Mouse (Mus musculus): ENCODE measurements at regions not wholly inside any gene's neighbourhood (a gene's known extent, or its start where the extent isn't known, plus 50 kb on each side); places are given as distances from the start of the nearest gene placed in this dataset.

GRCm38 (mm10) chr2:50668789-50669188 lies 372.2 kb upstream of the Mmadhc start:
- Histone ChIP-seq H3K4me3 (ENCODE audit: low read depth, low read length) (no peak overlapping the region), H3K4me1 (ENCODE audit: control insufficient read depth, insufficient read depth, low read length) (no peaks in the 10 kb centered on the region), H3K9ac (replicated peaks; ENCODE audit: low read depth, low read length) (no peak overlapping the region), H3K4me2 (replicated peaks; ENCODE audit: low read depth, low read length) (no peak overlapping the region), H3K9me3 (ENCODE audit: control insufficient read depth, low read depth, low read length) (no peaks in the 10 kb centered on the region), H3K36me3 (ENCODE audit: control insufficient read depth, insufficient read depth, low read length) (no peaks in the 10 kb centered on the region), H3K27me3 (ENCODE audit: control insufficient read depth, insufficient read depth, low read length) (no peaks in the 10 kb centered on the region), H3K27ac (ENCODE audit: low read length) (no peak overlapping the region)
- WGBS = 50% methylated on average over 1 of the region's 1 CpGs
- no peak for ATAC-seq (ENCODE audit: insufficient number of reproducible peaks, insufficient read depth, low FRiP score, low read depth)

DNA sequence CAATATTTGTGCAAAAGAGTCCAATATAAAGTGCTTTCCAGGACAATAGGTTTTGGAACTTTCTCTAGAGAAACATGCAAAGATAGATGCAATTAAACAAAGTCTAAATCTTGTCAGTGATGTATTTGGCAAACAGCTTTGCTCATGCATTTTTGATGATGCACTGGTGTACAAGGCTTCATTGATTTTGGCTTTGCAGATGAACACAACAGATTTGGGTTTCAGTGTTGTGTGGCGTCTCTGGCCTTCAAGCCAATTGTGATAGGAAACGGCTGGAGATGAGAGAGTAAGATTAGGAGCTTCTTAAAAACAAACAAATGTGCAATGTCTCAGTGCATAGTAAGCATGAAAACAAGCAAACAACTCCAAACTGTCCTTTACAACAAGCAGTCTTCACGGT lies 370.6 kb upstream of the Mmadhc start:
- no peak overlapping the region for H3K27ac ChIP-seq (ENCODE audit: low read length)
- no peaks in the 10 kb centered on the region for H3K4me1 ChIP-seq (ENCODE audit: control insufficient read depth, insufficient read depth, low read length)
- H3K9ac ChIP-seq (replicated peaks; ENCODE audit: low read depth, low read length) = no peak overlapping the region
- no peaks in the 10 kb centered on the region for H3K9me3 ChIP-seq (ENCODE audit: control insufficient read depth, low read depth, low read length)
- H3K4me3 ChIP-seq (ENCODE audit: low read depth, low read length) = no peak overlapping the region
- ATAC-seq (ENCODE audit: insufficient number of reproducible peaks, insufficient read depth, low FRiP score, low read depth) = no peak
- H3K36me3 ChIP-seq (ENCODE audit: control insufficient read depth, insufficient read depth, low read length) = no peaks in the 10 kb centered on the region
- no peak overlapping the region for H3K4me2 ChIP-seq (replicated peaks; ENCODE audit: low read depth, low read length)
- H3K27me3 ChIP-seq (ENCODE audit: control insufficient read depth, insufficient read depth, low read length) = no peaks in the 10 kb centered on the region
- WGBS = 60% methylated on average over 3 of the region's 3 CpGs

DNA sequence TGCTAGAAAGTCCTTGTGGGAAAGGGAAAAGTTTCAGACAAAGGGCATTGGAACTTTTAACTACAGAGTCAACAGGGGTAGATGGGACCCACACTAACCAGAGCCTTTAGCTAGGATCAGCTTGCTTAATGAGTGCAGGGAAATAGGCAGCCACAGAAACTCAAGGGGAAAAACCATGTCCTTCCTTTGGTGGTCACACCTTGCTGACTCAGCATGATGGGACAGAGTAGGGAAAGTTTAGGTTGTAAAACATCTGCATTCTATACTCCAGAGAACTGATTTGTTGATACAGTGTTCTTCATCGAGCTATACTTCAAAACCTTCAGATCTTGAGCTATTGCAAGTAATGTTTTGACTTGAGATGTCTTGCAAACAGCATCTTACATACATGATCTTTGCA lies 365.9 kb upstream of the Mmadhc start:
- WGBS = 85% methylated on average over 1 of the region's 1 CpGs
- Histone ChIP-seq H3K9ac (replicated peaks; ENCODE audit: low read depth, low read length) (no peak overlapping the region), H3K4me1 (ENCODE audit: control insufficient read depth, insufficient read depth, low read length) (no peaks in the 10 kb centered on the region), H3K27ac (ENCODE audit: low read length) (no peak overlapping the region), H3K27me3 (ENCODE audit: control insufficient read depth, insufficient read depth, low read length) (no peaks in the 10 kb centered on the region), H3K4me2 (replicated peaks; ENCODE audit: low read depth, low read length) (no peak overlapping the region), H3K9me3 (ENCODE audit: control insufficient read depth, low read depth, low read length) (no peaks in the 10 kb centered on the region), H3K36me3 (ENCODE audit: control insufficient read depth, insufficient read depth, low read length) (no peaks in the 10 kb centered on the region), H3K4me3 (ENCODE audit: low read depth, low read length) (no peak overlapping the region)
- ATAC-seq (ENCODE audit: insufficient number of reproducible peaks, insufficient read depth, low FRiP score, low read depth) = no peak

DNA sequence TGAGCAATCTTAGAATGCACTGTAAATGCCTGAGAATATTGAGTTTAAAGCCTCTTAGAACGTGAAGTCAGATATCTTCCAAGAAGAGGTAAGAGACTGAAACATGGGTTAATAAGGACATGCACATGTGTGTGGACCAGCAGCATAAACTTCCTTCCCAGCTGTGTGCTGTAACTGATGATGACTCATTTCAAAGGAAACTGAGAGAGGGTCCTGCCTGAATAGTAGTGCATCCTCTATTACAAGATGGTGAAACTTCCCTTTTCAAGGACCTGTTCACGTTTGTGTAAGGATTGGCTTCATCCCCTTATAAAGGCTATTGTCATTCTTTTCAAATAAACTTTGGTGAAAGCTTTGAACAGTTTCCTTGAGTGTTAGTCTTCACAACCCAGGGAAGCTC lies 363.4 kb upstream of the Mmadhc start:
- Histone ChIP-seq H3K27ac (ENCODE audit: low read length) (no peak overlapping the region), H3K9me3 (ENCODE audit: control insufficient read depth, low read depth, low read length) (no peaks in the 10 kb centered on the region), H3K4me2 (replicated peaks; ENCODE audit: low read depth, low read length) (no peak overlapping the region), H3K27me3 (ENCODE audit: control insufficient read depth, insufficient read depth, low read length) (no peaks in the 10 kb centered on the region), H3K36me3 (ENCODE audit: control insufficient read depth, insufficient read depth, low read length) (no peaks in the 10 kb centered on the region), H3K4me3 (ENCODE audit: low read depth, low read length) (no peak overlapping the region), H3K4me1 (ENCODE audit: control insufficient read depth, insufficient read depth, low read length) (no peaks in the 10 kb centered on the region), H3K9ac (replicated peaks; ENCODE audit: low read depth, low read length) (no peak overlapping the region)
- ATAC-seq (ENCODE audit: insufficient number of reproducible peaks, insufficient read depth, low FRiP score, low read depth) = no peak
- WGBS = 68% methylated on average over 2 of the region's 2 CpGs

GRCm38 (mm10) chr2:50657826-50658225 lies 361.2 kb upstream of the Mmadhc start:
- Histone ChIP-seq H3K27ac (ENCODE audit: low read length) (no peak overlapping the region), H3K4me2 (replicated peaks; ENCODE audit: low read depth, low read length) (no peak overlapping the region), H3K27me3 (ENCODE audit: control insufficient read depth, insufficient read depth, low read length) (no peaks in the 10 kb centered on the region), H3K4me3 (ENCODE audit: low read depth, low read length) (no peak overlapping the region), H3K9ac (replicated peaks; ENCODE audit: low read depth, low read length) (no peak overlapping the region), H3K9me3 (ENCODE audit: control insufficient read depth, low read depth, low read length) (no peaks in the 10 kb centered on the region), H3K36me3 (ENCODE audit: control insufficient read depth, insufficient read depth, low read length) (no peaks in the 10 kb centered on the region), H3K4me1 (ENCODE audit: control insufficient read depth, insufficient read depth, low read length) (no peaks in the 10 kb centered on the region)
- WGBS = 61% methylated on average over 7 of the region's 7 CpGs
- no peak for ATAC-seq (ENCODE audit: insufficient number of reproducible peaks, insufficient read depth, low FRiP score, low read depth)

DNA sequence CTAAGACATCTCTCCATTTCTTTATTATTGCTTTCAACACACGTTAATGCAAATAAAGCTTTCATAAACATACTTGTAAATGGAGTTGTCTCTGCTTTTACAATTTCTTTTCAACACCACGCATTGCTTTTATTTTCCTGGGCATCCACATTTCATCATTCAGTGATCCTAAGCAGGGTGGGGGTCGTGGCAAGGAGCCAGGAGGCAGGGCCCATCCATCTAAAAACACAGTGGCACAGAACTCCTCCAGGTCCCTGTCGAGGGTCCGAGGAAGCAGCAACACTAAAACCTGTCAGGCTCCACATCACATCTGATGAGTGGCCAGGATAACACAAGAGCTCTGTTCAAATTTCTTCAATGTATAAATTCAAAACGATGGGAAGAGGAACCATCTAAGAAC lies 359.8 kb upstream of the Mmadhc start:
- 69% methylated on average over 6 of the region's 6 CpGs for WGBS
- no peak overlapping the region for H3K4me2 ChIP-seq (replicated peaks; ENCODE audit: low read depth, low read length)

GRCm38 (mm10) chr2:50654953-50655324 lies 358.3 kb upstream of the Mmadhc start:
- no peak overlapping the region for H3K4me2 ChIP-seq (replicated peaks; ENCODE audit: low read depth, low read length)
- WGBS = 83% methylated on average over 7 of the region's 7 CpGs
- H3K27ac ChIP-seq (ENCODE audit: low read length) = no peak overlapping the region
- no peak overlapping the region for H3K9ac ChIP-seq (replicated peaks; ENCODE audit: low read depth, low read length)
- no peaks in the 10 kb centered on the region for H3K36me3 ChIP-seq (ENCODE audit: control insufficient read depth, insufficient read depth, low read length)
- no peak for ATAC-seq (ENCODE audit: insufficient number of reproducible peaks, insufficient read depth, low FRiP score, low read depth)
- no peaks in the 10 kb centered on the region for H3K9me3 ChIP-seq (ENCODE audit: control insufficient read depth, low read depth, low read length)
- no peaks in the 10 kb centered on the region for H3K27me3 ChIP-seq (ENCODE audit: control insufficient read depth, insufficient read depth, low read length)
- H3K4me3 ChIP-seq (ENCODE audit: low read depth, low read length) = no peak overlapping the region
- H3K4me1 ChIP-seq (ENCODE audit: control insufficient read depth, insufficient read depth, low read length) = no peaks in the 10 kb centered on the region

More for the DNA sequence above, 359.8 kb upstream of the Mmadhc start:
- Histone ChIP-seq H3K27me3 (ENCODE audit: control insufficient read depth, insufficient read depth, low read length) (no peaks in the 10 kb centered on the region), H3K36me3 (ENCODE audit: control insufficient read depth, insufficient read depth, low read length) (no peaks in the 10 kb centered on the region), H3K4me3 (ENCODE audit: low read depth, low read length) (no peak overlapping the region), H3K9ac (replicated peaks; ENCODE audit: low read depth, low read length) (no peak overlapping the region), H3K4me1 (ENCODE audit: control insufficient read depth, insufficient read depth, low read length) (no peaks in the 10 kb centered on the region), H3K9me3 (ENCODE audit: control insufficient read depth, low read depth, low read length) (no peaks in the 10 kb centered on the region), H3K27ac (ENCODE audit: low read length) (no peak overlapping the region)
- no peak for ATAC-seq (ENCODE audit: insufficient number of reproducible peaks, insufficient read depth, low FRiP score, low read depth)

DNA sequence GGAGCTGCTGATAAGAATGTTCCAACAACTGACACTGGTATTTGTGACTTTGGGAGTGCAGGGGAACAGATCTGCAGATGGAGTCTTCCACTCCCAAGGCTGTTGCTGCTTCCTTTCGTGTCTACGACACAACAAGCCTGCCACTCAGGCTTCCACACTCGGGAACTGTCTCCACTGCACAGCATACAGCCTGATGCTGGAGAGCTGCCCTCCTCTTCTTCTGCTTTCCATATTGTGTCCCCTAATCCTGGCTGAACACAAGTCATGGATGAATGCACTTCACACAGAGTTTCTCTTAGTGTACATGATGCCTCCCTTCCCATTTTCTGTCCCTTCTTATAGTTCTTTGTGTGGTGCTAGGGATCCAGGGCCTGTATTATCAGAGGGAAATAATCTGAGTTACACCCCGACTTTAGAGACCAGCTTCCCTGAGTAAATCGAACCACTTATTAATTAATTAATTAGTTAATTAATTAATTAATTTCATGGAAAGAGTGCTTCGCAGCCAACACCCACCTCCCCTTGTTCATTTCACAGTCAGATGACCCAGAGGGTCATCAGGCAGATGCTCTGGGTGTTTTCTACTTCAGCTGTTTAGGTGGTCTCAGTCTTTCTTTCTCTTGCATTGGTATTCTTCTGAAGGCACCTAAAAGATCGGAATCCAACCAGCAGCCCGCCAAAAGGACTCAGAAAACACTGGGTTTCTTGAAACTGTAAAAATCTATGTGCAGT lies 357.8 kb upstream of the Mmadhc start:
- H3K4me2 ChIP-seq (replicated peaks; ENCODE audit: low read depth, low read length) = no peak overlapping the region
- no peak overlapping the region for H3K27ac ChIP-seq (ENCODE audit: low read length)
- no peak overlapping the region for H3K9ac ChIP-seq (replicated peaks; ENCODE audit: low read depth, low read length)
- H3K27me3 ChIP-seq (ENCODE audit: control insufficient read depth, insufficient read depth, low read length) = no peaks in the 10 kb centered on the region
- no peak overlapping the region for H3K4me3 ChIP-seq (ENCODE audit: low read depth, low read length)
- WGBS = 84% methylated on average over 8 of the region's 8 CpGs
- no peaks in the 10 kb centered on the region for H3K36me3 ChIP-seq (ENCODE audit: control insufficient read depth, insufficient read depth, low read length)
- no peaks in the 10 kb centered on the region for H3K4me1 ChIP-seq (ENCODE audit: control insufficient read depth, insufficient read depth, low read length)
- no peak for ATAC-seq (ENCODE audit: insufficient number of reproducible peaks, insufficient read depth, low FRiP score, low read depth)
- H3K9me3 ChIP-seq (ENCODE audit: control insufficient read depth, low read depth, low read length) = no peaks in the 10 kb centered on the region

DNA sequence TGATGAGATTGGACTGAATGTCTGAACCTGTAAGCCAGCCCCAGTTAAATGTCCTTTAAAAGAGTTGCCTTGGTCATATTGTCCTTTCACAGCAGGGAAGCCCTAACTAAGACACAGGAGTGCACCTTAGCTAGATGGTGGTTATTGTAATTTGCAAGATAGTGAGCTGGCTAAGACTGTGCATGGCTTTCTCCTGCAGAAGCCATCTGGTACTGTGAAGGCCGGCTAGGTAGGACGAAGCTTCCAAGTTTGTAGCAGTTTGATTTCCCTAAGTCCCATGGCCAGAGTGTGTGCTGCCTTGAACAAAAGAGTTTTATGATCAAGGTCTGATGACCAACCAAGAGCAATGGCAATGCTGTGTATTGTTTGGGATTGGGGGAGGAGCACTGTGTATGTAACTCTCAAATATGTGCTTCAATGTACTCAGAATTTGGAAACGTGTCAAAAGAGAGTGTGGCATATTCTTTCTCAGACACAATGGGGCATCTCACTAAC lies 356.6 kb upstream of the Mmadhc start:
- Histone ChIP-seq H3K9ac (replicated peaks; ENCODE audit: low read depth, low read length) (no peak overlapping the region), H3K4me1 (ENCODE audit: control insufficient read depth, insufficient read depth, low read length) (no peaks in the 10 kb centered on the region), H3K36me3 (ENCODE audit: control insufficient read depth, insufficient read depth, low read length) (no peaks in the 10 kb centered on the region), H3K27ac (ENCODE audit: low read length) (no peak overlapping the region), H3K4me3 (ENCODE audit: low read depth, low read length) (no peak overlapping the region), H3K9me3 (ENCODE audit: control insufficient read depth, low read depth, low read length) (no peaks in the 10 kb centered on the region), H3K27me3 (ENCODE audit: control insufficient read depth, insufficient read depth, low read length) (no peaks in the 10 kb centered on the region), H3K4me2 (replicated peaks; ENCODE audit: low read depth, low read length) (no peak overlapping the region)
- 82% methylated on average over 3 of the region's 3 CpGs for WGBS
- no peak for ATAC-seq (ENCODE audit: insufficient number of reproducible peaks, insufficient read depth, low FRiP score, low read depth)
